Mouse (Mus musculus): Measurements from ENCODE around the gene Amph. TPM values are rescaled to one million over a fixed set of nuclear protein-coding genes. Genes with fewer than 3 reads are reported as not detected.

The Amph gene
- polyA plus RNA-seq, 1 experiment from 2014 or later, result 103 TPM

DNA sequence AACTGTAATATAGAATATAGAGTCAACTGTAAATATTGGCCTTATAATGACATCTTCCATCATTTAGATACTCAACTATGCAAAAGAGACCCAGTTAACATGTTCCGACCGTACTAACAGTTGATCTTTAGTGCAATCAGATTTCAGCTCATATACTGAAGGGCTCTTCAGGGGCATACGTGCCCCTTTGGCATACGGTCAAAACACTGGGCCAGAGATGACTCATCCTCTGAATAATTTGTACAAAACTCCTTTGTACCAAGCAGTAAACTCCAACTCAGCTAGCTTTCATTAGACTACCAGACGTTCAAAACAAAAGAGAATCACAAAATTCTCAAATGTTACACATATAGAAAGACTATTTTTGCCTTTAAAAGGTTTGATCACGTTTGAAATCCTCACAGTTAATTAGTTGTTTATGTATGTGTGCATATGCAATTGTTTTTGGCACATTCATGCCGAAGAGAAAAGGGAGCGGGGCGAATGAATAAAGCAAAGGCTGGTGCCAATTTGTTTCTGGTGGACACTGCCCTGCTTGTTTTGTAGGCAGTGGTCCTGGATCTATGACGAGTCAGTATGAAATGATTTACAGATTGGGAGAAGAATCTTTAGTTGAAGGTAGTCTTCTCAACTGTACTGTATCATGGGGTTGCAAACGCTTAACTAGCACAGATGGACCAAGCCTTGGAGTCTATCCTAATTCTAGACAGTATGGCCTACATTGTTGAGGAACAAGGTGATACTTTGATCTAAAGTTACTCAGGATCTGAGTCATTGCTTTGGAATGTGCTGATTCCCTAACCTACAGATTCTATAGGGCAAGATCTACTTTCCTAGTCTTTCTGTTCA, 8.3 kb downstream of the Amph start:
- 86% methylated on average over 11 of the region's 11 CpGs for WGBS
- ATAC-seq (ENCODE audit: low read depth), result no peak
- H3K36me3 ChIP-seq (ENCODE audit: control insufficient read depth, insufficient read depth, low read length), result no peaks in the 10 kb centered on the region

DNA sequence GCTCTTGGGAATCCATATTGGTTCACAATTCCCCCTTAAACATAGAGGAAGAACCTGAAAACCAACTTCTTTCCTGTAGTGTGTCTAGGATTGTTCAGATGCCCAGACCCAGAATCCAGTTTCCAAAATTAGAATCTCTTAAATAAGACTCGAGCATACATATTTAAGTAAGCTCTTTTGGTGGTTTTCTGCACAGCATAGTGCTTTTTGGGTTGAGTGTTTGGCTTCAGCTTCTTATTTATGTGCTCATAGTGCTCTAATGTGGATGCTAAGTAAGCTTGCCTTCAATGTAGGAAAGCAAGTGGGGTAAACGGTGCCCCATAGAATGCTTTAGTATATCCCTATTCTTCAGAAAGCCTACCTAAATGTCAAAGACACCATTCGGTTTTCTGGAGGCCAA, 9.0 kb downstream of the Amph start:
- WGBS, result 92% methylated on average over 3 of the region's 3 CpGs
- no peak overlapping the region for H3K9ac ChIP-seq (replicated peaks; ENCODE audit: low read depth, low read length)
- H3K4me1 ChIP-seq (ENCODE audit: control insufficient read depth, insufficient read depth, low read length), result no peaks in the 10 kb centered on the region
- no peaks in the 10 kb centered on the region for H3K27me3 ChIP-seq (ENCODE audit: control insufficient read depth, insufficient read depth, low read length)
- H3K27ac ChIP-seq (ENCODE audit: low read depth, low read length), result no peak overlapping the region
- ATAC-seq (ENCODE audit: low read depth), result no peak
- no peaks in the 10 kb centered on the region for H3K9me3 ChIP-seq (ENCODE audit: control insufficient read depth, low read length)
- H3K4me2 ChIP-seq (ENCODE audit: low read depth, low read length), result no peak overlapping the region
- no peaks in the 10 kb centered on the region for H3K36me3 ChIP-seq (ENCODE audit: control insufficient read depth, insufficient read depth, low read length)
- H3K4me3 ChIP-seq (ENCODE audit: low read depth, low read length), result no peak overlapping the region

More for the DNA sequence above, 8.3 kb downstream of the Amph start:
- Histone ChIP-seq H3K4me2 (ENCODE audit: low read depth, low read length) (no peak overlapping the region), H3K4me3 (ENCODE audit: low read depth, low read length) (no peak overlapping the region), H3K9ac (replicated peaks; ENCODE audit: low read depth, low read length) (no peak overlapping the region), H3K4me1 (ENCODE audit: control insufficient read depth, insufficient read depth, low read length) (no peaks in the 10 kb centered on the region), H3K9me3 (ENCODE audit: control insufficient read depth, low read length) (no peaks in the 10 kb centered on the region), H3K27me3 (ENCODE audit: control insufficient read depth, insufficient read depth, low read length) (no peaks in the 10 kb centered on the region), H3K27ac (ENCODE audit: low read depth, low read length) (no peak overlapping the region)

DNA sequence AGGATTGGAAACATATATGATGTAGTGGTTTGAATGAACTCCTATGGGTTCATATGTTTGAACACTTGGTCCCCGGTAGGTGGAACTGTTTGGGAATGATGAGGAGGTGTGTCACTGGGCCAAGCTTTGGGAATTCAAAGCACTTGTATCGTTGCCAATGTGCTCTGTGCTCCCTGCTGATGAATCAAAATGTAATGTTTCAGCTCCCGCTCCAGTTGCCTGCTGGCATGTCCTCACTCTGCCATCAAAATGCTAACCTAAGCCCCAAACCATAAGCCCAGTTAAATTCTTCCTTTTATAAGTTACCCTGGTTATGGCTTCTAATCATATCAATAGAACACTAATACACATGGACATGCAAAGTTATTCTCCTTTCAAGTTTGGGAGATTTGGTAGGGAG, 24.6 kb downstream of the Amph start:
- Histone ChIP-seq H3K36me3 (ENCODE audit: control insufficient read depth, insufficient read depth, low read length) (no peaks in the 10 kb centered on the region), H3K27me3 (ENCODE audit: control insufficient read depth, insufficient read depth, low read length) (no peaks in the 10 kb centered on the region), H3K4me1 (ENCODE audit: control insufficient read depth, insufficient read depth, low read length) (no peaks in the 10 kb centered on the region), H3K4me3 (ENCODE audit: low read depth, low read length) (no peak overlapping the region), H3K9me3 (ENCODE audit: control insufficient read depth, low read length) (no peaks in the 10 kb centered on the region), H3K9ac (replicated peaks; ENCODE audit: low read depth, low read length) (no peak overlapping the region), H3K27ac (ENCODE audit: low read depth, low read length) (no peak overlapping the region), H3K4me2 (ENCODE audit: low read depth, low read length) (no peak overlapping the region)
- no peak for ATAC-seq (ENCODE audit: low read depth)
- 88% methylated on average over 3 of the region's 3 CpGs for WGBS

DNA sequence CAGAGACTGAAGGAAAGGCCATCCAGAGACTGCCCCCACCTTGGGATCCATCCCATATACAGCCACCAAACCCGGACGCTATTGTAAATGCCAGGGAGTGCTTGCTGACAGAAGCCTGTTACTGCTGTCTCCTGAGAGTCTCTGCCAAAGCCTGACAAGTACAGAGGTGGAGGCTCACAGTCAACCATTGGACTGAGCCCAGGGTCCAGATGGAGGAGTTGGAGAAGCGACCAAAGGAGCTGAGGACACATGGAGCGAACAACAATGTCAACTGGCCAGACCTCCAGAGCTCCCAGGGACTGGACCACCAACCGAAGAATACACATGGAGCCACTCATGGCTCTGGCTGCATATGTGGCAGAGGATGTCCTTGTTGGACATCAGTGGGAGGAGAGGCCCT, 26.3 kb downstream of the Amph start:
- no peaks in the 10 kb centered on the region for H3K4me1 ChIP-seq (ENCODE audit: control insufficient read depth, insufficient read depth, low read length)
- ATAC-seq (ENCODE audit: low read depth), result no peak
- H3K9me3 ChIP-seq (ENCODE audit: control insufficient read depth, low read length), result no peaks in the 10 kb centered on the region; the same call in 1 of the 2 replicates
- H3K27me3 ChIP-seq (ENCODE audit: control insufficient read depth, insufficient read depth, low read length), result no peaks in the 10 kb centered on the region
- no peak overlapping the region for H3K27ac ChIP-seq (ENCODE audit: low read depth, low read length)
- no peaks in the 10 kb centered on the region for H3K36me3 ChIP-seq (ENCODE audit: control insufficient read depth, insufficient read depth, low read length)
- no peak overlapping the region for H3K4me2 ChIP-seq (ENCODE audit: low read depth, low read length)
- H3K9ac ChIP-seq (replicated peaks; ENCODE audit: low read depth, low read length), result no peak overlapping the region
- no peak overlapping the region for H3K4me3 ChIP-seq (ENCODE audit: low read depth, low read length)
- 95% methylated on average over 5 of the region's 5 CpGs for WGBS

DNA sequence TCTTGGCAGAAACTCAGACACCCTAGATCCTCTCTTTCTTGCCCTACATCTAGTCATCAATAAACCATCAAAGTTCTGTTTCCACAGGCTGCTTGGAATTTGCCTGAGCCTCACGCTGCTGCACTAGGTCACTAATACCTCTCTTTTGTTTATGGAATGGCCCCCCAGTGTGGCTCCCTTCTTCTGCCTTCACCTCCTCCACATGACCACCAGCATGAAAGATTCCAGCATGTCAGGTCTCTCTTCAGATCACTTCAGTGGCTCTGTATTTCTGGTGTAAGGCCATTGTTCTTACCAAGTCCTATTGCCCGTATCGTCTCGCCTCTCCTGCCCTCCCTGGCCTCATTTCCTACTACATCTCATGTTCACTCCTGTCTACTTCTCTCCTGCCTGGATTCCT, 39.3 kb downstream of the Amph start:
- WGBS, result 55% methylated on average over 4 of the region's 4 CpGs
- Histone ChIP-seq H3K9ac (replicated peaks; ENCODE audit: low read depth, low read length) (no peak overlapping the region), H3K9me3 (ENCODE audit: control insufficient read depth, low read length) (no peaks in the 10 kb centered on the region), H3K4me3 (ENCODE audit: low read depth, low read length) (no peak overlapping the region), H3K27ac (ENCODE audit: low read depth, low read length) (no peak overlapping the region), H3K27me3 (ENCODE audit: control insufficient read depth, insufficient read depth, low read length) (no peaks in the 10 kb centered on the region), H3K4me1 (ENCODE audit: control insufficient read depth, insufficient read depth, low read length) (no peaks in the 10 kb centered on the region), H3K4me2 (ENCODE audit: low read depth, low read length) (no peak overlapping the region), H3K36me3 (ENCODE audit: control insufficient read depth, insufficient read depth, low read length) (no peaks in the 10 kb centered on the region)
- no peak for ATAC-seq (ENCODE audit: low read depth)

DNA sequence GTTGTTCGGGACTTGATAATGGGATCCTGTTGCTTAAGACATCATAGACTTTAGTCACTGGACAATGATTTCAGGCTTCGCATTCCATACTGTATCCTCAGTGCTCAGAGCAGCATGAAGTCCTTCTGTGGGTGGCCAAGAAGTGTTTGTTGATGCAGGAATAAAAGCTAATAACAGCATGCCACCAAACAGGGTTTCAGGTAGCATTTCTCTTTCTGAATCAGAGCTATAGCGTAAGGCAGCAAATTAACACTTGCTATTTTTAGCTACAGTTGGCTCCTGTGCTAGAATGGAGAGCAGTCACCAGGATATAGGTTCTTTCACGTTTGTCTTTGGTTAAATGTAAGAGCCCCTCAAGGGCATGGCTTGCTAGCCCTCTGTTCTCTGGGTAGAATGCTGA, 40.3 kb downstream of the Amph start:
- Histone ChIP-seq H3K9me3 (ENCODE audit: control insufficient read depth, low read length) (no peaks in the 10 kb centered on the region), H3K4me1 (ENCODE audit: control insufficient read depth, insufficient read depth, low read length) (no peaks in the 10 kb centered on the region), H3K9ac (replicated peaks; ENCODE audit: low read depth, low read length) (no peak overlapping the region), H3K4me3 (ENCODE audit: low read depth, low read length) (no peak overlapping the region), H3K36me3 (ENCODE audit: control insufficient read depth, insufficient read depth, low read length) (no peaks in the 10 kb centered on the region), H3K27ac (ENCODE audit: low read depth, low read length) (no peak overlapping the region), H3K27me3 (ENCODE audit: control insufficient read depth, insufficient read depth, low read length) (no peaks in the 10 kb centered on the region), H3K4me2 (ENCODE audit: low read depth, low read length) (no peak overlapping the region)
- WGBS, result 77% methylated on average over 4 of the region's 4 CpGs
- no peak for ATAC-seq (ENCODE audit: low read depth)

DNA sequence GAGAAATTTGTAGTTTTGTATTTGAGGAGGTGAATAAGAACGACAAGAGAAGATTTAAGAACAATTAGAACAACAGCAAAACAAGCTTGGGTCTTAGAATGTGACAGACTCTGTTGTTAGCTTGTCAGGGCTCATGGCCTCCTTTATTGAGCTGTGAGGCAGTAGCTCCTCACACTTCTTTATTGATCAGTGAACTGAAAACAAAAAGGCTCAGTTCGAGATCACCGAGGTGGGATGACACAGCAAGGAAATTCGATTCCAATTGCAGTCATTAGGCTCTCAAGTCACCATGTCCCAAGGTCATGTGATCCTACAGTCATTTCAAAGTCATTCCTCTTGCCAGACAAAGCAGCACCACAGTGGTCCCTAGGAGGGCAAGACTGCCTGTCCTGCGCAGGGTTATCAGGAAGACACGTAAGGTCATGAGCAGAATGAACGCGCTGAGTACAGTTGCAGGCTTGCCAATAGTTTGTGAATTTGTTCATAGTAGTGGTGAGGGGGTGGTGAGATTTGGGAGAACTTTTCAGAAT, 41.2 kb downstream of the Amph start:
- H3K4me1 ChIP-seq (ENCODE audit: control insufficient read depth, insufficient read depth, low read length), result no peaks in the 10 kb centered on the region
- WGBS, result 32% methylated on average over 8 of the region's 8 CpGs
- no peak overlapping the region for H3K9ac ChIP-seq (replicated peaks; ENCODE audit: low read depth, low read length)
- no peak overlapping the region for H3K4me3 ChIP-seq (ENCODE audit: low read depth, low read length)
- no peak overlapping the region for H3K27ac ChIP-seq (ENCODE audit: low read depth, low read length)
- no peaks in the 10 kb centered on the region for H3K27me3 ChIP-seq (ENCODE audit: control insufficient read depth, insufficient read depth, low read length)
- no peaks in the 10 kb centered on the region for H3K9me3 ChIP-seq (ENCODE audit: control insufficient read depth, low read length)
- ATAC-seq (ENCODE audit: low read depth), result peak; percentile 44; the same call in 1 of the 2 replicates
- no peak overlapping the region for H3K4me2 ChIP-seq (ENCODE audit: low read depth, low read length)
- H3K36me3 ChIP-seq (ENCODE audit: control insufficient read depth, insufficient read depth, low read length), result no peaks in the 10 kb centered on the region

DNA sequence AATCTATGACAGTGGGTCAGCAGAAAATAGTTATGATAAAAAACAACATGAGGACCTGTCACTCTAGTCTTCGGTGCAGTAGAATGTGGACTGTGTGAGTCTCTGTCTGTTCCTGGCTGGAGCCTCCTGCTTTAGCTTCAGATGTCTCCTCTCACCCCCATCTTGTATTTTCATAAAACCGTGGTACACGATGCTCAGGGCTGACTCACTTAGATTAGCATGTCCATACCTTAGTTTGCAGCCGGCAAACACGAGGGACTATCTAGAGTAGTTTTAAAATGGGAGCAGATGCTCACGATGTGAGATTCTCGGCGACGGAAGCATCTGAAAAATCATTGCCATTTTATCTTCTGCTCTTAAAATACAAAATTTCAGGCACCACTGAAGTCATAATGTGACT, 54.5 kb downstream of the Amph start:
- H3K4me2 ChIP-seq (ENCODE audit: low read depth, low read length), result no peak overlapping the region
- no peaks in the 10 kb centered on the region for H3K36me3 ChIP-seq (ENCODE audit: control insufficient read depth, insufficient read depth, low read length)
- H3K4me3 ChIP-seq (ENCODE audit: low read depth, low read length), result no peak overlapping the region
- no peaks in the 10 kb centered on the region for H3K27me3 ChIP-seq (ENCODE audit: control insufficient read depth, insufficient read depth, low read length)
- H3K9me3 ChIP-seq (ENCODE audit: control insufficient read depth, low read length), result no peaks in the 10 kb centered on the region
- WGBS, result 86% methylated on average over 9 of the region's 9 CpGs
- no peaks in the 10 kb centered on the region for H3K4me1 ChIP-seq (ENCODE audit: control insufficient read depth, insufficient read depth, low read length)
- ATAC-seq (ENCODE audit: low read depth), result no peak
- H3K27ac ChIP-seq (ENCODE audit: low read depth, low read length), result no peak overlapping the region
- H3K9ac ChIP-seq (replicated peaks; ENCODE audit: low read depth, low read length), result no peak overlapping the region

DNA sequence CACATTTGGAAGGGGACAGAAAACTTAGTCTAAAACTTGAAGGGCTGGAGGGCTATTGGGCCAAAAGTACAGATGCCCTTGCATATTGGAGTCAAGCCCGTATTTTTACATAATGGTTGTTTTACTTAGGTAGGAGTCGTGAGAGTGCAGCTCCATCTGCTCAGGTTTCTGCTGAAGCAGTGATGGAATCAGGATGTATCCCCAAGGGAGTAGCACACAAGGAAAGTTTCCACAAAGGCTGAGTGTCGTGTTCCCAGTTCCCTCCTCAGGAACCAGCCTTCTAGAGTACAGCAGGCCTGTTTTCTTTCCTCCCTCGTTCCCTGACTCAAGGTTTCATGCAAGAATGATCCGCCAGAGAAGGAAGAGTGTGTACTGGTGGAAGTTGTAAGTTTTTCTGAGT, 56.4 kb downstream of the Amph start:
- WGBS, result 81% methylated on average over 5 of the region's 5 CpGs
- Histone ChIP-seq H3K9ac (replicated peaks; ENCODE audit: low read depth, low read length) (no peak overlapping the region), H3K4me2 (ENCODE audit: low read depth, low read length) (no peak overlapping the region), H3K36me3 (ENCODE audit: control insufficient read depth, insufficient read depth, low read length) (no peaks in the 10 kb centered on the region), H3K4me1 (ENCODE audit: control insufficient read depth, insufficient read depth, low read length) (no peaks in the 10 kb centered on the region), H3K27ac (ENCODE audit: low read depth, low read length) (no peak overlapping the region), H3K27me3 (ENCODE audit: control insufficient read depth, insufficient read depth, low read length) (no peaks in the 10 kb centered on the region), H3K9me3 (ENCODE audit: control insufficient read depth, low read length) (no peaks in the 10 kb centered on the region), H3K4me3 (ENCODE audit: low read depth, low read length) (no peak overlapping the region)
- ATAC-seq (ENCODE audit: low read depth), result no peak
